Mouse (Mus musculus) left cerebral cortex, adult 2 months (tissue): Measurements from ENCODE around the gene C1qb. TPM values are rescaled to one million over a fixed set of nuclear protein-coding genes. Genes with fewer than 3 reads are reported as not detected.
A peak's percentile ranks its signal among the peaks of the same experiment; 100 is the strongest.

Experiments
- DNase-seq, 2 experiments: peaks; one replicate each; pipeline ENCODE4 v3.0.0; 2021 to 2022; ENCODE audit warnings: low spot score in 2 of 2, mixed read lengths in 1 of 2; ENCODE audit errors: extremely low spot score in 1 of 2
- H3K27ac ChIP-seq: fragments of 200-600 bp; 2 replicates; pipeline ENCODE4 v1.8.1; 2022
- H3K4me3 ChIP-seq: fragments of 200-600 bp; 2 replicates; pipeline ENCODE4 v1.8.1; 2022
- CTCF ChIP-seq: fragments of 200-600 bp; IDR thresholded peaks from 2 replicates; pipeline ENCODE4 v1.8.1; 2022; ENCODE audit warnings: antibody characterized with exemption, mild to moderate bottlenecking, moderate library complexity
- intact Hi-C: fragments of 180-260 bp; cut with DNase I; formaldehyde crosslinking; loops from one replicate; pipeline ENCODE4 v1.15.1; 2025
- total RNA-seq, 2 experiments: library from RNA; stranded (reverse); gene quantifications; 2 replicates each; pipeline ENCODE4 v1.2.3; 2021

The C1qb gene
- total RNA-seq, 2 experiments from 2014 or later, result 57.5 to 60.3 TPM

DNA sequence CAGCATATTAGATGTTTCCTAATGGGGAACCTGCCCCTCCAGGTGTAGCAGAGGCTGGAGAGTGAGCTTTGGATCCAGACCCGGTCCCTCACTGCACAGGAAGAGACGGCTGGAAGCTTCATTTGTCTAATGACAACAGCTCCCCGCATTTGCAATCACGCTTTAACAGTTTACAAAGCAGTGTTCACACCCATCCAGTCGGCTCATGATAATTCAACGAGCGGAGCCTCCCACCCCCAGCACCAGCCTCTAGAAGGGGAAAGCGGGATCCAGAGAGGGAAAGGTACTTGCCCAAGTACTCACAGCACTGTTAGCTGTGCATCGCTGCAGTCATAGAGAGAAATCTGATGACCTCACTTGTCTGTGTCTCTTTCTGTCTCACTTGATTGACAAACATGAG lies 47.5 kb downstream of the C1qb start:
- Histone ChIP-seq H3K27ac (no peak overlapping the region), H3K4me3 (no peak overlapping the region)
- no peak for TF ChIP-seq CTCF
- intact Hi-C loops, result no loop called here
- DNase-seq, result no peak

DNA sequence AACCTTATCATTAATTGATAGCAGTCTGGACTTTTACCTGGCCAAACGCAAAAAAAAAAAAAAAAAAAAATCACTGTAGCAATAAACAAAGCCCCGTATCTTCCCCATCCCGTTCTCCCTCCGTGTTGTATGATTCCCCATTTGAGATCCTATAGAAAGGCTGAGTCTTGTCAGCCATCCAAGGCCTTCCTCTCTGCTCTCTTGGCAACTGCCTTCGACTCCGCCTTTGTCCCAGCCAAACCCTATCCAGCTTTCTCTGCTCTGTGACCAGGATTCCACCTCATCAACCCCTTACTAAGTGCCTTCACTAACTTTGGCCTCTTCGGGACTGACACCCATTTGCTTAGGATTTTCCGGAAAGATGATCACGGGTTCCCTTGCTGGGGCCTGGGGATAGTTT lies 48.0 kb downstream of the C1qb start:
- intact Hi-C loops, result no loop called here
- no peak overlapping the region for H3K4me3 ChIP-seq
- no peak overlapping the region for H3K27ac ChIP-seq
- TF ChIP-seq CTCF, result no peak
- DNase-seq, result no peak

DNA sequence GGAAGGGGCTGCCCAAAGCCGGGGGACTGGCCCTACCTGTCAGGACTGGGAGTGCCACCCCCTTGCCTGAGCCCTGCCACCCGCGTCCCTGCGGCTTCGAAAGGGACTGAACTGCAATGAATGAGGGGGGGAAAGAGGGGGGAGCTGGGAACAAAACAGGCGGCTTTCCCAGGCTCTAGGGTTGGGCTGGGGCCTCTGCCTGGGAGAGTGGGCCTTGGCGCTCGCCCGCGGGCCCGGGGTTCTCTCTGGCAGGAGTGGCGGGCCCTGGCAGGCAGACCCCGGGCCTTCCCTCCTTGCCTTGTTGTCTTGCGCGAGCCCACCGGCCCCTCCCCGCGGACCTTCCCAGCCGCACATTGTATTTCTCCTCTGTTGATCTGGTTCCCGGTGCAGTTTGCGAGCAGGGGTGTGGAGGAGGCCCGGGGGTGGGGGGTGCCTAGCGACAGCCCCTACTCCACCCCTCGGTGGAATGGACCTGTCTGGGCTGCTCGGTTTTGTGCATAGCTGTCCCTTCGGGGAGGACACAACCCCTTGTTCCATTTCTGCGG lies 49.5 kb downstream of the C1qb start:
- TF ChIP-seq CTCF, result no peak; the same call in 1 of the 2 replicates
- no peak for DNase-seq
- H3K27ac ChIP-seq, result peak overlapping the region; percentile 99
- H3K4me3 ChIP-seq, result peak overlapping the region; percentile 72
- intact Hi-C loops, result no loop called here

DNA sequence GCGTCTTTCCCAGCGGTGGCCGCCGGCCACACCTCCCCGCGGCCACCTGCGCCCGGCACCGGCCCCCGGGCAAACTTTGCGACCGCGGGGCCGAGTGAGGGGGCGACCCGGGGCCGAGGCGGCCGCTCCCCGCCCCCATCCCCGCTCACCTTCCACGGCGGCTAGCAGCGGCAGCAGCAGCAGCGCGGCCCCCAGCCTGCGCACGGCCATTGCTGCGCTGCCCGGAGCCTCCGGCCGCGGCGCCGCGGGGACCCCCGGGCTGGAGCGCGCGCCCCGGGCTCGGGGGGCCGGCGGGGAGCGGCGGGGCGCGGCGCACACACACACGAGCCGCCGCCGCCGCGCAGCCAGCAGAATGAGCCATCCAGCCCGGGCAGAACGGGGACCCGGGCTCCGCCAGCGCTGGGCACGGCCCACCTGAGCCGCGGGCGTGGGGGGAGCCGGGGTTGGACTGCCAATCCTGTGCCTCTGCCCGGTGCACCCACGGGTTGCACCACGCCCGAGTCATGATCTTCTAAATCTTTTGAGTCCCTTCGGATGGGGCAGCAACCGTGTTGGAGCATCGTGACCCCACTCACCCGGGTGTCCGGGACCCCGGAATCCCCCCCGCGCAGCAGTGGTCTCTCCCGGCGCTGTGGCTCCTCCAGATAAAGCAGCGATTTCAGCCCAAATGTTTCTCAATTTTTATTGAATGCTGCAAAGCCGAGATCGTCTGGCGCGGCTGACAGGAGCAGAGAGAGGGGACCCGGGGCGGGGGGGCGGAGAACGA lies 50.2 kb downstream of the C1qb start, which contains the start of gene Ephb2:
Gene Ephb2, minus strand, starts transcription at position 368 of the 766 bp plus-strand sequence.
- intact Hi-C loops, result no loop called here
- Histone ChIP-seq H3K4me3 (peak within 1 kb of the TSS; percentile 72), H3K27ac (peak within 1 kb of the TSS; percentile 99)
- DNase-seq, result peak; percentile 76 to 79
- no peak for TF ChIP-seq CTCF

DNA sequence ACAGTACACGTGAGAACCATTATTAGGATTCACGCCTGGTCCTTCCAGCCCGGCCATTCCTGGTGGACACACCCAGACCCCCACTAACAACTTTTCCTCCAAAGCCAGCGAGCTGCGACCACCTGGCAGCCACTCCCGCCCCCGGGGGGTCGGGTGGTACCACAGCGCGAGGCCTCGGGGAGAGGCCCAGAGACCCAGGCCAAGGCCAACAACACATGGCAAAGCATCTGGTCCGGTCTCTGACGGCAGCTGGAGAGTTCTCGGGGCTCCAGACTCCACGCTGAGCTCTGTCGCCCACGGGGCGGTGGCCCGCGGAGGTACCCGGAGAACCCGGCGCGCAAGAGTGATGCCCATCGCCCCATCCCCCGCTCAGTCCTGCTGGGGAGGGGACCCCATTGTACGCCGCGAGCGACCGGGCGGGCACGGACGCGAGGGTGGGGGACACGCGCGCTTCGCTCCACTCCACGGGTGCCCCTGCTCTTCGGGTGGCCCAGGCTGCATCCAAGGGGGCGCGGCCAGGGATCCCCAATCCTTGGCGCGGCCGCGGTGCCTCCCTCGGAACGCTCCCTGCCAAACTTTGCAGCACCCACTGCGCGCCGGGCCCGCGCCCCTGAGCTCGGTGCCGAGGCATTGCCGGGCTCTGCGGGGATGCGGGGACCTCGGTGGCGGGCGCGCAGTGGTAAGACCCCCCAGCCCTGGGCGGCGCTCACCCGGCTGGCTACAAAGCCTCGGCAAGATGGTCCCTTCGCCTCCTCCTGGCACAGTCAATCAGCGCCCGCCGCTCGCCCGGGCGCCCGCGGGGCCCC lies 51.0 kb downstream of the C1qb start:
- DNase-seq, result peak in 1 of 2 experiments; percentile 37
- TF ChIP-seq CTCF, result no peak
- H3K4me3 ChIP-seq, result peak overlapping the region; percentile 72
- H3K27ac ChIP-seq, result peak overlapping the region; percentile 40; the same call in 1 of the 2 replicates
- intact Hi-C loops, result no loop called here

DNA sequence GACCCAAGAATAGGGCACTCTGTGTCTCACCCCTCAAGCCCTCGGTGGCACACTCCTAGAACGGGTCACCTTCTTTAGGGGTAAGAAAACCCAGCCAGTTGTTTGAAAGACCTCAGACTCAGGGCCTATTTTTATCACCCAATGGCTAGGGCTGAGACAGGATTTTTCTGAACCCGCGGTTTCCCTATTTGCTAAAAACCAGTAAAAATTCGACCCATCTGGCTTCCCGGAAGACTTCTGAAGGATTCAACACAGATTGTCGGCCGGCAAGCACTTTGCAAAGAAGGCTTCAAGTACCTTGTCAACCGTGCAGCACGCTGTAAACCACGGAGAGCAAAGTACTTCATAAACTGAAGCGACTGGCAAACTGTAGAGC lies 51.6 kb downstream of the C1qb start:
- TF ChIP-seq CTCF, result no peak
- Histone ChIP-seq H3K4me3 (peak overlapping the region; percentile 72), H3K27ac (no peak overlapping the region)
- intact Hi-C loops, result no loop called here
- DNase-seq, result no peak

DNA sequence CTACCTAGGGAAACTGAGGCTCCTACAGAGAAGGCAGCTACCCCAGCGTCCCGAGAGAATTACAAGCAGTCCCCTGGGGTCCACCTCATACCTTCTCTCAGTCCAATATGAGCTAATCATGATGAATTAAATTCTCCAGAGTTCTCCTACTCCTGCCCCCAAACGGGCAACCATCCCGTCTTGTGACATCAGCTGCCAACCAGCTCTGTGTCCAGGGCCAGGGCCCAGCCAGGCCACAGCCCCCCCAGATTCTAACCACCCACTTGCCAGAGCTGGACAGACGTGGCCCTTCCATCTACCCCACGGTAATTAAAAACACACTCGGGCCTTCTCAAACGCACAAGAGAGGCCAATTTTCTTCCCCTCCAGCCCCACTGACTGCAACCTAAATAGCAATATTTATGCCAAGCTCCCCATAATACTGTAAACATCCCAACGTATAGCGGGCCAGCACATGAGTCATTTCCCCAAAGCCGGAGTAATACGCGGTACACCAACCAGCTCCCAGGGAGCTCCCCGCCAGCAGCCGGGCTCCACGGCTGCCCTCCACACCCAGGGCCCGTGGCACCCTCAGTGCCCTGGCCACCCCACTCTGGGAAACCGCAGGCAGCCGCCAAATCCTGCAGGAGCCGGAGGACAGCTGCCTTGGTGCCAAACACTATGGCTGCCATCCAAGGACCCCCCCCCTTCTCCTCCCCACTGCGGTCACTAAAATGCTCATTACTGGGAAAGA lies 52.2 kb downstream of the C1qb start:
- H3K27ac ChIP-seq, result no peak overlapping the region
- peak overlapping the region; percentile 72 for H3K4me3 ChIP-seq
- no peak for DNase-seq
- TF ChIP-seq CTCF, result no peak
- intact Hi-C loops, result no loop called here

DNA sequence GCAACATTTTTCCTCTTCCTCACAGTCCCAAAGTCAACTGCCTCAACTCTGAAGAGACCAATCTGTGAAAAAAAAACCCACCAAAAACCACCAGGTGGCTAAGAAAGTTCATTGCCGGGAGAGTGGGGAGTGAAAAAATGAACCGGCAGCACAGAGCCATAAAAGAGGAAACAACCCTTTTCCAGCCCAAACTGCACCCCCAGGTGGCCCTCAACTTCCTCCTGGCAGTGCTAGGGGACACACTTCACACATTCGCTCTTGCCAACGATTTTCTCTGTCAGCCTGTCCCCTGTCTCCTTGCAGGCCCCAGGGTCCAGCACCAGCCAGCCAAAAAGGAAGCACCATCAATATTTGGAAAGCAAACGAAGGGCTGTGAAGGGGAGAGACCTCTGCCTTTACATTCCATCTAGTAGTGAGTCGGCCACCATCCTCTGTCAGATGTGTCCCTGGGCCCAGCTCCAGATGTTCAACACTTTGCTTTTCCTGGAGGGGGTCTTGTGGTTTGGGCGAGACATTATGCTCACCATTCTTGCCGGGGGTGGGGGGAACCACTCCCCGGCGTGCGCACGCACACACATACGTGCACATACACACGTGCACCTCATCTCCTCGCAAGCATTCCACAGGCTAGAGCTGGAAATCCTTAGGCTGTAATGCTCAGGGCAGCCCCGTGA lies 53.3 kb downstream of the C1qb start:
- intact Hi-C loops, result no loop called here
- DNase-seq, result no peak
- TF ChIP-seq CTCF, result no peak
- H3K4me3 ChIP-seq, result no peak overlapping the region
- no peak overlapping the region for H3K27ac ChIP-seq

DNA sequence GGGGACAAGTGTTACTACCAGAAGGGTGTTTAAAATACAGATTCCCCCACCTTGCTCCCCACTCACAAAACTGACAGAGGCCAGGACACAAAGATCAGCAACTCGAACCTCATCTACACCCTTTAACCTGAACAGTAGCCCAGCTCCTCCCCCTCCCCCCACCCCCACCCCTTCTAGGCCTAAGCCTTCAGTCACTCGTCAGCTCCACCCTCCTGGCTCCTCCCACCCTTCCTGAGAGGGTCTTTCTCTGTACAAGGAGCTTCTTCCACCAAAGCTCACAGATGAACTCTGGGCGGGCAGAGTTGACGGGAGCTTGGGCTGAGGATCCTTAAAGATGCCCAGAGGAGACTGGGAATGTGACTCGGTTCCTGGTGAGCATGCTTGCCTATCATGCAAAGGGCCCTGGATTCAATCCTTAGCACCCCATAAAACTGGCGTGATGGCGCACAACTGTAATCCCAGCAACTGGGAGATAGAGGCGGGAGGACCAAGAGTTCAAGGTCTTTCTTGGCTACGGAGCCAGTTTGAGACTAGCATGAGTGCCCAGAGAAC lies 55.6 kb downstream of the C1qb start:
- TF ChIP-seq CTCF, result no peak
- intact Hi-C loops, result no loop called here
- no peak overlapping the region for H3K27ac ChIP-seq
- H3K4me3 ChIP-seq, result no peak overlapping the region
- DNase-seq, result no peak

Other genes starting within 250 kb of the C1qb start
- gene Ephb2, start 50.2 kb downstream of the C1qb start, total RNA-seq, result 10 to 100 TPM; 17.0 to 18.3 TPM
- gene C1qc, start 6.9 kb upstream of the C1qb start, total RNA-seq, result 10 to 100 TPM; 41.2 to 45.1 TPM
- gene C1qa, start 12.6 kb upstream of the C1qb start, total RNA-seq, result 10 to 100 TPM; 44.5 to 48.3 TPM
- 1 to 10 TPM; 3.5 to 4.6 TPM for gene Epha8, start 70.6 kb upstream of the C1qb start, total RNA-seq
- gene Zbtb40, start 162.6 kb upstream of the C1qb start, total RNA-seq, result 10 to 100 TPM; 13.7 to 15.7 TPM